Mouse (Mus musculus) limb, embryonic 14.5 days (tissue): ENCODE data around the gene Glrx3. TPM values are rescaled to one million over a fixed set of nuclear protein-coding genes. Genes with fewer than 3 reads are reported as not detected.

Experiments used
- ATAC-seq: fragments of 200-750 bp; cut with Nextera tagmentation; 2 replicates; pipeline ENCODE4 v1.8.0; 2017; ENCODE audit warnings: low read depth, moderate number of reproducible peaks, moderate TSS enrichment; ENCODE audit not compliant: low FRiP score
- DNase-seq: peaks from one replicate; pipeline ENCODE4 v3.0.0-alpha.2; 2015; ENCODE audit warnings: low spot score
- H3K27ac ChIP-seq: fragments of 300-500 bp; sonication (generic); replicated peaks from 2 replicates; pipeline ENCODE4 v1.5.1; 2014; ENCODE audit warnings: low read depth, mild to moderate bottlenecking, low read length, moderate library complexity, mixed read lengths
- H3K27me3 ChIP-seq: fragments of 300-500 bp; sonication (generic); 2 replicates; pipeline ENCODE4 v1.6.1; 2014; ENCODE audit warnings: low read length, mixed read lengths; ENCODE audit not compliant: control insufficient read depth, insufficient read depth
- H3K36me3 ChIP-seq: fragments of 300-500 bp; sonication (generic); 2 replicates; pipeline ENCODE4 v1.6.1; 2014; ENCODE audit warnings: mild to moderate bottlenecking, low read length, moderate library complexity, mixed read lengths; ENCODE audit not compliant: control insufficient read depth, insufficient read depth
- H3K4me1 ChIP-seq: fragments of 300-500 bp; sonication (generic); 2 replicates; pipeline ENCODE4 v1.6.1; 2014; ENCODE audit warnings: antibody characterized with exemption, low read length, mixed read lengths; ENCODE audit not compliant: control insufficient read depth, insufficient read depth
- H3K4me2 ChIP-seq: fragments of 300-500 bp; sonication (generic); replicated peaks from 2 replicates; pipeline ENCODE4 v1.6.1; 2014; ENCODE audit warnings: low read depth, mild to moderate bottlenecking, low read length, moderate library complexity; ENCODE audit not compliant: severe bottlenecking
- H3K4me3 ChIP-seq: fragments of 300-500 bp; sonication (generic); replicated peaks from 2 replicates; pipeline ENCODE4 v1.5.1; 2014; ENCODE audit warnings: low read length
- H3K9ac ChIP-seq: fragments of 300-500 bp; sonication (generic); 2 replicates; pipeline ENCODE4 v1.6.1; 2014; ENCODE audit warnings: mild to moderate bottlenecking, low read depth, low read length, moderate library complexity; ENCODE audit not compliant: severe bottlenecking
- H3K9me3 ChIP-seq: fragments of 300-500 bp; sonication (generic); 2 replicates; pipeline ENCODE4 v1.6.1; 2016; ENCODE audit warnings: low read length; ENCODE audit not compliant: control insufficient read depth
- POLR2A ChIP-seq: fragments of 200-500 bp; IDR thresholded peaks from 2 replicates; pipeline ENCODE4 v1.8.0; 2012; ENCODE audit warnings: inconsistent platforms, mild to moderate bottlenecking, moderate library complexity, borderline replicate concordance; ENCODE audit not compliant: insufficient read depth, insufficient read length; ENCODE audit errors: extremely low read depth
- WGBS: fragments of 180-500 bp; shearing (Covaris S2); extraction: QIAGEN DNeasy Blood & Tissue Kit; methylation state at CpG from one replicate; pipeline ENCODE4 v1.1.7; 2014; 5-methylcytosine and 5-hydroxymethylcytosine counted together
- polyA plus RNA-seq, 2 experiments: library from polyadenylated mRNA; depleted of rRNA in 1 of 2; stranded (reverse) in 1 of 2; unstranded in 1 of 2; fragments of >200 nt; fragmentation: Nextera tagmentation in 1 of 2; extraction: Ambion mirVana in 1 of 2; gene quantifications; 2 replicates each; pipeline versions ENCODE4 v1.2.1 to v1.2.3; 2012 to 2014

Gene Glrx3
- polyA plus RNA-seq, 2 experiments, result 170 to 274 TPM

DNA sequence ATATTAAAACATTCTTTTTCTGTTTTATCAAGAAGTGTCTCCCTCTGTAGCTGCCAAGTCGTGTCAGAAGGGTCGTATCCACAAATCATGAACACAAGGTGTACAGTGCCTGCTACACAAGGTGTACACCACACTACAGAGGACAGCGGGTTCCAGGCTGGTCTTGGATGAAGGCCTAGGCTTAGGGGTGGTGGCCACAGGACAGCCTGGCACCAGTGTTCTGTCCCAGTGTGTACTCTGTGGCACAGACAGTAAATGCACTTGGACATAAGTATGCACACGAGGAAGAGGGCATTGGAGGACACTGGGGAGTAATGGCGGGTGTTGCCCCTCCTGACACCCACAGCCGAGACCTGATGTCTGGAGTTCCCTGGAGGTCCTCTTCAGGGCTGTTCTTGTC lies 34.7 kb downstream of the Glrx3 start:
- Histone ChIP-seq H3K4me2 (no peak overlapping the region), H3K27me3 (no peaks in the 10 kb centered on the region), H3K9me3 (no peaks in the 10 kb centered on the region), H3K4me1 (no peaks in the 10 kb centered on the region), H3K27ac (no peak overlapping the region), H3K36me3 (peaks cover 23% of the 10 kb centered on the region), H3K9ac (no peak overlapping the region), H3K4me3 (no peak overlapping the region)
- no peak for DNase-seq
- TF ChIP-seq POLR2A, result no peak
- peak; percentile 30; the same call in 1 of the 2 replicates for ATAC-seq
- WGBS, result 78% methylated on average over 6 of the region's 6 CpGs

DNA sequence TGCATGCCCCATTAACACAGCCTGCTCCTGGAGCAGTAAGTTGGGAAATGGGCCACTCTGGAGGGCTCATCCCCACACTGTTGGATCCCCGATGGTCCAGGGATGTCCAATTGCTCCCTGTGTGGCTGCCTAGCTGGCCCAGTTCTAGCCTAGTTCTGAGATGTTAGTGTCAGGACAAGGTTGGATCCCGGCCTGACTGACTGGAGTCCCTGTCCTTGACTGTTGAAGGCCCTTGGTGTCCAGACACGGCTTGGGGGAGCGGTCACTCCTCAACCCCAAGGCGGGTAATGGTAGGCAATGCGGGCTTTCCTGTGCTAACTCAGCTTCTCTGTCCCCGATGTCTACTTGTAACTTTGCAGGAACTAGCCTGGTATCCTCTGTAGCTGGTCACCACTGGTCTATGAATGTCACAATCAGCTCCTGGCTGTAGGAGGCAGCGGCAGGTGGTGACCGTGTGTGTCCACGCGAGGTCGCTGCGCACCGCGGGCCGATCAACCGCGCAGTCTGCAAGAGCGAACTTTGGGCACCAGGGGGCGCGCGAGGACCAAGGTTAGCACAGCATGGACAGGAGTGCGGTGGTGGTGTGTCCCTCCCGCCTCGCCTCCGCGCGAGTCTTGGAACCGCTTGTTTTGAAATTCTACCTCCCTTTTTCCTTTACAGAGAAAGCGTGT lies 40.7 kb downstream of the Glrx3 start:
- Histone ChIP-seq H3K27me3 (no peaks in the 10 kb centered on the region), H3K9ac (no peak overlapping the region), H3K4me3 (no peak overlapping the region; the same call in 1 of the 2 replicates), H3K36me3 (no peaks in the 10 kb centered on the region), H3K9me3 (no peaks in the 10 kb centered on the region), H3K27ac (no peak overlapping the region), H3K4me2 (peak overlapping the region; percentile 43), H3K4me1 (peaks cover 3% of the 10 kb centered on the region)
- ATAC-seq, result peak; percentile 94
- WGBS, result 16% methylated on average over 29 of the region's 30 CpGs
- TF ChIP-seq POLR2A, result no peak
- DNase-seq, result peak; percentile 89

DNA sequence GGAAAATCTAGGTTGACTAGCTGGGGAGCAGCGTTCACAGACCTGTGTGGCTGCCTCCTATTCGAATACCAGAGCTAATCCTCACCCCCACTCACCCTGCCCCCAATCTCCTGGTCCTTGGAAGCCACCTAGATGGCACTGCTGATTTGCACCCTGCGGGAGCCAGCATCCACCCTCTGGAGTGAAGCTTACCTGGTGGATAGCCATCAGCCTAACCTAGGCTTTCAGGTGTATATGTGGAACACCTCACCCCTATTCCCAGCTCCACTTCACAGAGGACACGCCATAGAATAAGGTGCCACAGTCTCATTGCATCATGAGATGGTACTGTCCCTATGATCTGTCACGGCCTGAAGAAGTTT lies 41.2 kb downstream of the Glrx3 start:
- H3K9ac ChIP-seq, result no peak overlapping the region
- no peak overlapping the region for H3K27ac ChIP-seq
- H3K36me3 ChIP-seq, result no peaks in the 10 kb centered on the region
- TF ChIP-seq POLR2A, result no peak
- WGBS, result 27% methylated on average over 5 of the region's 5 CpGs
- no peak overlapping the region; the same call in 1 of the 2 replicates for H3K4me3 ChIP-seq
- DNase-seq (no peak), ATAC-seq (peak; percentile 32)
- H3K4me1 ChIP-seq, result peaks cover 3% of the 10 kb centered on the region
- no peaks in the 10 kb centered on the region for H3K27me3 ChIP-seq
- no peaks in the 10 kb centered on the region for H3K9me3 ChIP-seq
- peak overlapping the region; percentile 43 for H3K4me2 ChIP-seq

DNA sequence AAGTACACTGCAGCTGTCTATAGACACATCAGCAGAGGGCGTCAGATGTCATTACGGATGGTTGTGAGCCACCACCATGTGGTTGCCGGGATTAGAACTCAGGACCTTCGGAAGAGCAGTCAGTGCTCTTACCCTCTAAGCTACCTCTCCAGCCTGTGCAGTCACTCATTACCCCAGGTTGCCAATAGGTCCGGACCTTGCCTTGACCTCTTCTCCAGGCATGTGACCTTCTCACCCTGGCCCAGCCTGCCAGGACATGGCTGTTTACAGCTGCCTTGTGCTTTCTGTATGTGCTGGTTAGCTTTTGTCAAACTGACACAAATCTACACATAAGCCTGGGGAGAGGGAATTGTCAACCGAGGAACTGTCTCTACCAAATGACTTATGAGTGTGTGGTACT lies 43.4 kb downstream of the Glrx3 start:
- Histone ChIP-seq H3K4me3 (no peak overlapping the region), H3K4me2 (no peak overlapping the region), H3K36me3 (no peaks in the 10 kb centered on the region), H3K4me1 (peaks cover 3% of the 10 kb centered on the region), H3K9me3 (no peaks in the 10 kb centered on the region), H3K9ac (no peak overlapping the region), H3K27ac (no peak overlapping the region), H3K27me3 (no peaks in the 10 kb centered on the region)
- no peak for TF ChIP-seq POLR2A
- DNase-seq (no peak), ATAC-seq (no peak)
- 73% methylated on average over 6 of the region's 6 CpGs for WGBS

DNA sequence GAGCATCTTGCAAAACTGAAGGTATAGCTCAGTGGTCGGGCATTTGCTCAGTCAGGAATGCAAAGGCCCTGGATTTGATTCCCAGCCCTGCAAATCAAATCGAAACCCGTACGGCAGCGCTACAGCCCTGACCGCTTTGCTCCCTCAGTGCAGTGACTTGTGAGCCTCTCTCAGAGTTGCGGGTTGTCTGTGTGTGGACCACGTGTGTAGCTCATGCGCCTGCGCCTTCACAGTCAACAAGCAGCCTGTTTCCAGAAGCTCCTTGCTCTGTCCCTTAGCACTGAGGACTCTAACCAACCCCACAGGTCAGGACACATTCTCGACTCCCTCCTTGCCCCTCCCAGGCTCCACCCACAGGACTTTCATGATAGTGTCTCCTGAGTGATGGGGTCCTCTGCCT lies 46.6 kb downstream of the Glrx3 start:
- no peak overlapping the region for H3K9ac ChIP-seq
- no peak overlapping the region for H3K4me2 ChIP-seq
- WGBS, result 82% methylated on average over 11 of the region's 11 CpGs
- no peak overlapping the region for H3K4me3 ChIP-seq
- H3K36me3 ChIP-seq, result no peaks in the 10 kb centered on the region
- no peak overlapping the region for H3K27ac ChIP-seq
- DNase-seq (no peak), ATAC-seq (no peak)
- H3K27me3 ChIP-seq, result no peaks in the 10 kb centered on the region
- no peaks in the 10 kb centered on the region for H3K9me3 ChIP-seq
- H3K4me1 ChIP-seq, result no peaks in the 10 kb centered on the region
- TF ChIP-seq POLR2A, result no peak
